Comparison of ENCODE assay signal across 12 mouse cellular contexts in genomic region chr11:51011821-51012220, GRCm38 (mm10). TPM values are rescaled to one million over a fixed set of nuclear protein-coding genes. Genes with fewer than 3 reads are reported as not detected.
DNase-seq lines count a peak whose midpoint lies in the region.
"Had no signal": no experiment of that assay in that cellular context is flagged by ENCODE, and none has a peak within 500 bp of the region (broad histone marks: within the 10 kb centered on the region; RNA-seq: fewer than 3 reads in every experiment).

No protein-coding gene starts in this region.

- intact Hi-C loops in left cerebral cortex, postnatal 4 days (cut with DNase I) = no loop called here
- intact Hi-C loops in left cerebral cortex, postnatal 14 days (cut with DNase I) = no loop called here
- intact Hi-C loops in heart, postnatal 14 days (cut with DNase I) = no loop called here

- DNase-seq in left cerebral cortex, postnatal 4 days = peak; percentile 75
- no peak for DNase-seq in left cerebral cortex, postnatal 14 days (ENCODE audit: low spot score in 2 of 2)
- peak; percentile 93 for DNase-seq in adrenal gland, postnatal 14 days
- peak; percentile 11 to 40 for DNase-seq in heart, postnatal 14 days
- DNase-seq in ovary, adult 18-20 months (ENCODE audit: low spot score) = peak; percentile 78
- no peak for DNase-seq in left cerebral cortex, adult 8-10 months (ENCODE audit: low spot score in 2 of 2)
- no peak for DNase-seq in spleen, postnatal 10 days (ENCODE audit: low spot score in 2 of 2)
- DNase-seq: spleen, adult 18-20 months; thymus, postnatal 36 days had no signal

RNA-seq across cellular contexts. Expression of gene Olfr54, which starts 2.2 kb away (rescaled TPM):
- total RNA-seq in left cerebral cortex, postnatal 4 days (2021) = not detected
- total RNA-seq in left cerebral cortex, postnatal 14 days (2021) = not detected
- 0.38 and 0.48 TPM in 2 replicates for total RNA-seq in adrenal gland, postnatal 14 days (2021)
- total RNA-seq in heart, postnatal 14 days (2021) = not detected
- not detected for total RNA-seq in left cerebral cortex, adult 8-10 months (2022)
- total RNA-seq: ES-E14; layer of hippocampus, adult 2 months; neutrophil, adult 5-6 weeks had no signal

RNA-seq across cellular contexts. Expression of gene Olfr51, which starts 8.4 kb away (rescaled TPM):
- total RNA-seq in left cerebral cortex, postnatal 4 days (2021) = not detected
- not detected for total RNA-seq in left cerebral cortex, postnatal 14 days (2021)
- total RNA-seq in adrenal gland, postnatal 14 days (2021) = not detected in 2 replicates
- total RNA-seq in heart, postnatal 14 days (2021) = not detected
- total RNA-seq in left cerebral cortex, adult 8-10 months (2022) = not detected
- total RNA-seq: ES-E14; layer of hippocampus, adult 2 months; neutrophil, adult 5-6 weeks had no signal

RNA-seq across cellular contexts. Expression of gene Olfr1377, which starts 30.1 kb away (rescaled TPM):
- not detected for total RNA-seq in left cerebral cortex, postnatal 4 days (2021)
- not detected for total RNA-seq in left cerebral cortex, postnatal 14 days (2021)
- total RNA-seq in adrenal gland, postnatal 14 days (2021) = not detected in 2 replicates
- total RNA-seq in heart, postnatal 14 days (2021) = not detected
- total RNA-seq in left cerebral cortex, adult 8-10 months (2022) = not detected
- total RNA-seq: ES-E14; layer of hippocampus, adult 2 months; neutrophil, adult 5-6 weeks had no signal

RNA-seq across cellular contexts. Expression of gene Olfr1375, which starts 36.1 kb away (rescaled TPM):
- total RNA-seq in left cerebral cortex, postnatal 4 days (2021) = not detected
- total RNA-seq in left cerebral cortex, postnatal 14 days (2021) = not detected
- not detected in 2 replicates for total RNA-seq in adrenal gland, postnatal 14 days (2021)
- not detected for total RNA-seq in heart, postnatal 14 days (2021)
- not detected for total RNA-seq in left cerebral cortex, adult 8-10 months (2022)
- total RNA-seq: ES-E14; layer of hippocampus, adult 2 months; neutrophil, adult 5-6 weeks had no signal

RNA-seq across cellular contexts. Expression of gene Olfr1378, which starts 45.5 kb away (rescaled TPM):
- total RNA-seq in left cerebral cortex, postnatal 4 days (2021) = not detected
- not detected for total RNA-seq in left cerebral cortex, postnatal 14 days (2021)
- not detected in 2 replicates for total RNA-seq in adrenal gland, postnatal 14 days (2021)
- not detected for total RNA-seq in heart, postnatal 14 days (2021)
- not detected for total RNA-seq in left cerebral cortex, adult 8-10 months (2022)
- total RNA-seq: ES-E14; layer of hippocampus, adult 2 months; neutrophil, adult 5-6 weeks had no signal

Comparison
In these comparisons a context has a peak if more than half of its experiments do, and no peak if none do; other contexts are left out.
1. DNase-seq: peak in left cerebral cortex, postnatal 4 days (single experiment), adrenal gland, postnatal 14 days (single experiment), heart, postnatal 14 days (2 of 2) and ovary, adult 18-20 months (single experiment); none in left cerebral cortex, postnatal 14 days (0 of 2), left cerebral cortex, adult 8-10 months (0 of 2) and spleen, postnatal 10 days (0 of 2).